Mouse (Mus musculus) embryonic facial prominence, embryonic 11.5 days (tissue): ENCODE data around the gene Col4a6. TPM values are rescaled to one million over a fixed set of nuclear protein-coding genes. Genes with fewer than 3 reads are reported as not detected.
A peak's percentile ranks its signal among the peaks of the same experiment; 100 is the strongest.

ENCODE experiments used
- ATAC-seq: fragments of 200-750 bp; cut with Nextera tagmentation; replicated peaks from 2 replicates; pipeline ENCODE4 v1.8.0; 2017; ENCODE audit warnings: low read depth; ENCODE audit not compliant: insufficient number of reproducible peaks, low FRiP score, low TSS enrichment
- DNase-seq: peaks from one replicate; pipeline ENCODE4 v3.0.0-alpha.2; 2015; ENCODE audit warnings: low spot score
- H3K27ac ChIP-seq: fragments of 300-500 bp; sonication (generic); replicated peaks from 2 replicates; pipeline ENCODE4 v1.5.1; 2014; ENCODE audit warnings: mild to moderate bottlenecking, low read depth, low read length, control low read depth
- H3K27me3 ChIP-seq: fragments of 300-500 bp; sonication (generic); 2 replicates; pipeline ENCODE4 v1.6.1; 2014; ENCODE audit warnings: mild to moderate bottlenecking, low read length, moderate library complexity, mixed read lengths; ENCODE audit not compliant: control insufficient read depth, insufficient read depth
- H3K36me3 ChIP-seq: fragments of 300-500 bp; sonication (generic); replicated peaks from 2 replicates; pipeline ENCODE4 v1.6.1; 2014; ENCODE audit warnings: low read depth, mild to moderate bottlenecking, low read length, moderate library complexity, mixed read lengths; ENCODE audit not compliant: control insufficient read depth, insufficient read depth
- H3K4me1 ChIP-seq: fragments of 300-500 bp; sonication (generic); 2 replicates; pipeline ENCODE4 v1.6.1; 2014; ENCODE audit warnings: low read length, mixed read lengths; ENCODE audit not compliant: control insufficient read depth, insufficient read depth
- H3K4me2 ChIP-seq: fragments of 300-500 bp; sonication (generic); 2 replicates; pipeline ENCODE4 v1.6.1; 2014; ENCODE audit warnings: low read depth, mild to moderate bottlenecking, control low read depth, low read length, moderate library complexity
- H3K4me3 ChIP-seq: fragments of 300-500 bp; sonication (generic); 2 replicates; pipeline ENCODE4 v1.5.1; 2014; ENCODE audit warnings: low read depth, low read length, control low read depth
- H3K9ac ChIP-seq: fragments of 300-500 bp; sonication (generic); replicated peaks from 2 replicates; pipeline ENCODE4 v1.6.1; 2014; ENCODE audit warnings: mild to moderate bottlenecking, control low read depth, low read length
- H3K9me3 ChIP-seq: fragments of 300-500 bp; sonication (generic); replicated peaks from 2 replicates; pipeline ENCODE4 v1.6.1; 2016; ENCODE audit warnings: mild to moderate bottlenecking, low read length, inconsistent platforms, mixed read lengths; ENCODE audit not compliant: control insufficient read depth
- WGBS: fragments of 180-500 bp; shearing (Covaris S2); extraction: QIAGEN DNeasy Blood & Tissue Kit; methylation state at CpG from one replicate; pipeline ENCODE4 v1.1.7; 2014; 5-methylcytosine and 5-hydroxymethylcytosine counted together
- polyA plus RNA-seq: library from polyadenylated mRNA; unstranded; fragments of >200 nt; fragmentation: Nextera tagmentation; extraction: Ambion mirVana; gene quantifications from 2 replicates; pipeline ENCODE4 v1.2.1, GENCODE M21; 2014

Gene Col4a6
- polyA plus RNA-seq = 0.81 and 1.1 TPM in 2 replicates

DNA sequence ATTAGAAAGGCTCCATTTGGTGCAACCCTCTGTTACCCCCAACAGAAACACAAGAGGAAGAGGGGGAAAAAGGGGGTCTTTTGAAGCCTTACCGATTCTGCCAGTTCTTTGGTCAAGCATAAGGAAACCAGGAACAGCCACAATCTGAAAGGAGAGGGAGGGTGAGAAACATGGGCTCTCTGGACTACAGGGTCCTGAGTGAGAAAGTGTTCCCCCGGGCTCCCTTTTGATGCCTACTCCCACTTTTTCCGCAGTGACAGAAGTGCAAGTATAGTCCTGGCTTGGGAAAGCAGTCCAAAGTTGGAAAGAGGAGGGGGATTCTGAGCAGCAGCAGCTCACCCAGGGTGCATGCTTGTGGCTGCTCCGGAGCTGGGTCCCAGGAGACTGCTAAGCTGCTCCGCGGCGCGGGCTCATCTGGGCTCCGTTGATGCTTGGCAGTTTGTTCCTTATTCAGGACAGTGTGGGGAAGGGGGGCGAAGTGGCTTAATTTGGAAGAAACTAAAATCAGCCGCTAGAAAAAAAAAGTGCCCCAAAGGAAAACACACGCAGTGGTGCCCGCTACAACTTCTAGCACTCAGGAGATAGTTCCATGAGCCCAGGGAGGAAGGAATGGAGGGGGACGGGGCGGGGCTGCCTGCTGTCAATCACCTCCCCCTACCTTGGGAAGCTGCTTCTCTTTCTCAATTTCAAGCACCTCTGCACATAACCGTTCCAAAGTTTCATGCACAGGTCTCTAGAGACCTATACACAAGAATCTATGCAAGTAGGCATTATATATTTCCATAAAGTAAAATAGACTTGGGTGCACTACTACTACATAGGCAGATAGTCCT lies at the start of gene Col4a6:
Col4a6 (minus strand) TSS at position 607 of the 833 bp plus-strand sequence.
- DNase-seq (peak; percentile 7), ATAC-seq (peak; percentile 62; the same call in 1 of the 2 replicates)
- peak within 1 kb of the TSS; percentile 27 for H3K4me3 ChIP-seq
- WGBS = 14% methylated on average over 16 of the region's 16 CpGs
- H3K27me3 ChIP-seq = no peaks in the 10 kb centered on the region; the same call in 1 of the 2 replicates
- H3K27ac ChIP-seq = no peak within 1 kb of the TSS
- H3K36me3 ChIP-seq = no peaks in the 10 kb centered on the region
- H3K9ac ChIP-seq = no peak within 1 kb of the TSS
- H3K4me2 ChIP-seq = peak within 1 kb of the TSS; percentile 50
- H3K9me3 ChIP-seq = no peaks in the 10 kb centered on the region
- H3K4me1 ChIP-seq = no peaks in the 10 kb centered on the region

DNA sequence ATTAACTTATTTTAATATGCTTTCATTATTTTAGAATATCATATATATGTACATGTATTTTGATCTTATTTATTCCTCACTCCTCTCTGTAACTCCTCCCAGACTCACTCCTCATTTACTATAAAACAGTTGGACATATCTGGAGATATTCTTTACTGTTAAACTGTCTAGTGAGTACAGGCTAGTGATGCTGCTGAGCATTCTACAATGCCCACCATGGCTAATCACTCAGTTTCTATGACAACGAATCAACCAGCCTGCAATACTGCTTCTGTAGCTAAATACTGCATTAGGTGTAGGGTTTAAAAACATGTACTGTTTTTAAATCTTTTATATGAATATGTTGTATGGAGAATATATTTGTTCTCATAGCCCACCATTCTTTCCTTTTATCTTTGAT lies 29.2 kb upstream of the Col4a6 start:
- Histone ChIP-seq H3K27me3 (no peaks in the 10 kb centered on the region), H3K27ac (no peak overlapping the region), H3K4me3 (no peak overlapping the region), H3K36me3 (no peaks in the 10 kb centered on the region), H3K4me1 (no peaks in the 10 kb centered on the region), H3K9me3 (no peaks in the 10 kb centered on the region), H3K9ac (no peak overlapping the region), H3K4me2 (no peak overlapping the region)
- WGBS = 78% methylated on average over 1 of the region's 1 CpGs
- ATAC-seq (no peak), DNase-seq (no peak)

DNA sequence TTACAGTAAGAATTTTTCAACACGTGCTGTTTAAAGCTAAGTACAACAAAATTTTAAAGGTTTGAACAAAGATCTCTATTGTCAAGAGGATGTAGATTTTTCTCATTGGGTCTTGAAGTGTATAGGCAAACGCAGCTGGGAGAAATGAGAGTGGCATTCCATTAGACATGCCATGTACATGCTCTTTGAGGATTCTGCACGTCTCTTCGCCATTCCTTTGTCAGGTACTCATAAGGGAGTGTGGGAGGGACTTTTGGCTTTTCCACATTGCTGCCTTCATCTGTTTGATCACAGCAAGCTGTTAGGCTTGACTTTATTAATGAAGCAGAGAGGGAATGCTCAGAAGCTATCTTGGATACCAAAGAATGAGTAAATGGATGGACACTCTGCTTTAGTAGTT lies 20.7 kb upstream of the Col4a6 start:
- WGBS = 72% methylated on average over 4 of the region's 4 CpGs
- DNase-seq (no peak), ATAC-seq (no peak)
- no peaks in the 10 kb centered on the region for H3K27me3 ChIP-seq
- no peaks in the 10 kb centered on the region for H3K36me3 ChIP-seq
- no peaks in the 10 kb centered on the region for H3K4me1 ChIP-seq
- H3K4me3 ChIP-seq = no peak overlapping the region
- no peak overlapping the region for H3K4me2 ChIP-seq
- no peaks in the 10 kb centered on the region for H3K9me3 ChIP-seq
- no peak overlapping the region for H3K9ac ChIP-seq
- no peak overlapping the region for H3K27ac ChIP-seq

DNA sequence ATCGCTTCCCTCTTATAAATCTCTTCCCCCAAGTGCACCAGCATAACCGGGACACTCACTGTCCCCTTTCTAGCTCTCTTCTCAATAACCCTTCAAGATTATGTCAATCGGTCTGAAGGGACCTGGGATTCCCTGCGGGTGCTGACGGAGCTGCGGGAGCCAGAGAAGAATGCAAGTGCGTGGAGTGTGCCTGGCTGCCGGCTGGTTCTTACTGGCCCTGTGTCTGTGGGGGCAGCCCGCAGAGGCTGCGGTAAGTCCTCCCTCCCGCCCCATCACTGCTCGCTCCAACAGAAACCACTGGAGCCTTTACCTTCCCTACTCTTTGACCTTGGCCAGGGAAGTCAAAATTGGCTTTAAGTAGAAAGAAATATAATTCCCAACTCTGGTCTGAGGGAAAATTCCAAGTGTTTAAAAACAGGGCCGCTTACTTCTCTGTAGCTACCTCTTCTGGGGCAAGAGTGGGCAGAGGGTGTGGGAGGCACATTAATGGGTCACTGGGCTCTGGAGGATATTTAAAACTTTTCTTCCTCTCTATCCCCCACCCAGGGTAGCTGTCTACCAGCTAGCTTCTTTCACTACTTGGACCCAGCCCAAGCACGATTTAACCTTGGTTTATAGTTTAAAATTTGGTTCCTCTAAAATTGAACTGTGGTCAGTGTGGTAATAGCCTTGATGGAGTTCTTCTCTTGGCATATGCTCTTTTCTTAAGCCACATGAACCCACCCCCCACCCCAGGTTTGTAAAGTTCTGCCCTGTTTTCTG lies 1.9 kb upstream of the Col4a6 start:
- Histone ChIP-seq H3K4me2 (peak overlapping the region; percentile 53), H3K4me1 (no peaks in the 10 kb centered on the region), H3K27ac (no peak overlapping the region), H3K9me3 (no peaks in the 10 kb centered on the region), H3K36me3 (no peaks in the 10 kb centered on the region), H3K4me3 (peak overlapping the region; percentile 43), H3K27me3 (no peaks in the 10 kb centered on the region; the same call in 1 of the 2 replicates), H3K9ac (peak overlapping the region; percentile 59)
- ATAC-seq = peak; percentile 75; the same call in 1 of the 2 replicates
- DNase-seq = peak; percentile 18
- 19% methylated on average over 14 of the region's 14 CpGs for WGBS

DNA sequence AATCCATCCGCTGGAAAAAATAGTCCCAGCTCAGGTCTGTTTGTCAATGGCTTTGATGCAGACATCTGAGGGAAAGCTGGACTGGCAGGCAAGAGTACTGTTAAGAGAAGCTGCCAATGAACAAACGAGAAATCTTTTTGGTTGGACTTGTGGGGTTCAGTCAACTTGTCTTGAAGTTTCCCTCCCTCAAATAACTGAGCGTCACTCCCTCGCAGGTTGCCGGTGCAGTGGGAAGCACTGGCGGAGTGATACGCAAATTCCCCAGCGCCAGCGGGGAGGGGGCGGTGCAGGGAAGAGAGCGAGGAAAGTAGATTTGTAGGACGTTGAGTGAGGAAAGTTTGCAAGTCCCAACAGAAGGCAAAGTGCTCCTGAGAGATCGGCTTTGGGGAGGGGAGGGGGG lies 1.2 kb upstream of the Col4a6 start, which contains the start of gene Col4a5:
Col4a5 (plus strand) TSS at position 276 of the 400 bp plus-strand sequence.
- WGBS = 10% methylated on average over 13 of the region's 13 CpGs
- no peaks in the 10 kb centered on the region; the same call in 1 of the 2 replicates for H3K27me3 ChIP-seq
- peak within 1 kb of the TSS; percentile 59 for H3K9ac ChIP-seq
- H3K27ac ChIP-seq = no peak within 1 kb of the TSS
- peak; percentile 82; the same call in 1 of the 2 replicates for ATAC-seq
- DNase-seq = peak; percentile 81
- H3K4me1 ChIP-seq = no peaks in the 10 kb centered on the region
- no peaks in the 10 kb centered on the region for H3K36me3 ChIP-seq
- H3K9me3 ChIP-seq = no peaks in the 10 kb centered on the region
- H3K4me2 ChIP-seq = peak within 1 kb of the TSS; percentile 53
- H3K4me3 ChIP-seq = peak within 1 kb of the TSS; percentile 43

DNA sequence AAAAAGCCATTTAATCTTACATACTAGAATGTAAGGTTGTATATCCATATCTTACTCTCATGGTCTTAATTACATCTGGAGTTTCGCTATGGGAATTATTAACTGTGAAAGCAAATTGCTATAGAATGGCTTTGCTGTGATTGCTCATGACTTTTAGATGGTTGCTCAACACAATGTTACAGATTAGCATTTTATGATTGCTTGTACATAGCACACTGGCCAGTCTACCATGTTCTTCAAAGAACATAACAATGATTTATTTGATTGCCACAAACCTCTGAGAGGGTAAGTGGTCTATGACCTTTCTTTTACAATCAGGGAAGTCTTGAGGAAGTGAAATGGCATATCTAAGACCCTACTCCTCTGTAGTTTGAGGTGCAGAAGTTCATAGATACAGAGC lies 25.9 kb downstream of the Col4a6 start:
- DNase-seq (no peak), ATAC-seq (no peak)
- H3K27ac ChIP-seq = no peak overlapping the region
- 86% methylated on average over 1 of the region's 1 CpGs for WGBS
- H3K4me1 ChIP-seq = no peaks in the 10 kb centered on the region
- no peak overlapping the region for H3K9ac ChIP-seq
- no peak overlapping the region for H3K4me2 ChIP-seq
- no peaks in the 10 kb centered on the region for H3K27me3 ChIP-seq
- no peaks in the 10 kb centered on the region for H3K36me3 ChIP-seq
- H3K4me3 ChIP-seq = no peak overlapping the region
- no peaks in the 10 kb centered on the region for H3K9me3 ChIP-seq

- ATAC-seq (no peak), DNase-seq (no peak)
- Histone ChIP-seq H3K27ac (no peak overlapping the region), H3K4me3 (no peak overlapping the region), H3K9ac (no peak overlapping the region), H3K4me2 (no peak overlapping the region), H3K27me3 (0 out of 2 replicates have a peak, but pooled peaks cover 2% of the 10 kb centered on the region), H3K36me3 (no peaks in the 10 kb centered on the region), H3K9me3 (no peaks in the 10 kb centered on the region), H3K4me1 (no peaks in the 10 kb centered on the region)
- WGBS = 77% methylated on average over 2 of the region's 2 CpGs
These were observed 34.5 kb downstream of the Col4a6 start for GRCm38 (mm10) chrX:141439423-141439822.
